Mouse (Mus musculus): ENCODE data around the gene Evi2.

DNA sequence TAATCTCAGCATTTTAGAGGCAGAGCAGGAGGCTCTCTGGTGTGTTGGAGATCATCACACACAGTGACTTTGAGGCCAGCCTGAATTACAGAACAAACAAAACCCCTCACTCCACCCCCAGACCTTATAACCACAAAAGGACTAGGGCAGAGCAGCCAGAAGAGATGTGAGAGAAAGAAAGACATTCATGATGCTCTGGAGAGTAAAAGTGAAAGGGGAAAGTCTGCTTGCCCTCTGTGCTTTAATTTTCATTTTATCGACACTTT, 6.1 kb downstream of the Evi2 start:
- TF ChIP-seq CTCF (IDR thresholded peaks at IDR 0.05; ENCODE audit: borderline replicate concordance, extremely low read depth, insufficient read depth, insufficient read length) (no peak), POLR2A (IDR thresholded peaks at IDR 0.05; ENCODE audit: borderline replicate concordance, extremely low read depth, insufficient read depth, insufficient read length, poor library complexity, severe bottlenecking) (no peak)

Data from brain, embryonic 14.5 days (tissue).